Mouse (Mus musculus) mouse trophoblast stem cell (cell line): ENCODE results near the gene Fibin.

ENCODE experiments used
- in situ Hi-C, 2 experiments: fragments of 300-500 bp; cut with MseI, MboI; formaldehyde crosslinking; loops; 2 replicates in 1 of 2; 3 replicates in 1 of 2; pipeline ENCODE4 v1.15.1; 2025

The Fibin gene

GRCm38 (mm10) chr2:110314074-110314473 is 48.9 kb downstream of the Fibin start:
- in situ Hi-C loops, result no loop called here

- in situ Hi-C loops, result no loop called here
Observed at GRCm38 (mm10) chr2:110313305-110313824, 49.6 kb downstream of the Fibin start.
